Mouse (Mus musculus): ENCODE measurements around the gene Rnf141.

Rnf141 gene

DNA sequence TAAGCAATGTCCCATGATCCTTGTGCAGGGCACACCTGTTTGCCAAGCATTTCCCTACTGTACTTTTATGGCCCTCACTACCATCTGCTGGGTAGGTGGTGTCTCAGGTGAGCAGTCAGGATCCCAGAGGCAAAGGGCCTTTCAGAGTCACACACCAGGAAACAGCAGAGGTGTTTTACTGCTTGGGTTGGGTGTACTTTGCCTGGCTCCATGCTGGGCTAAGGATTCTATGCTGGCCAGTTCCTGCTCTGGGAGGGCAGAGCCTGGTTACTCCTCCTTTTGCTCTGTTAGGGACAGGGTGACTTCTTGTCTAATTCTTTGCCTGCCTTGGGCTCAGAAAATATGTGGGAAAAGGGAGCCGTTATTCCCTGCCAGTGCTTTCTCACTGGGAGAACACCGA lies 51.4 kb downstream of the Rnf141 start:
- no peak for DNase-seq

DNA sequence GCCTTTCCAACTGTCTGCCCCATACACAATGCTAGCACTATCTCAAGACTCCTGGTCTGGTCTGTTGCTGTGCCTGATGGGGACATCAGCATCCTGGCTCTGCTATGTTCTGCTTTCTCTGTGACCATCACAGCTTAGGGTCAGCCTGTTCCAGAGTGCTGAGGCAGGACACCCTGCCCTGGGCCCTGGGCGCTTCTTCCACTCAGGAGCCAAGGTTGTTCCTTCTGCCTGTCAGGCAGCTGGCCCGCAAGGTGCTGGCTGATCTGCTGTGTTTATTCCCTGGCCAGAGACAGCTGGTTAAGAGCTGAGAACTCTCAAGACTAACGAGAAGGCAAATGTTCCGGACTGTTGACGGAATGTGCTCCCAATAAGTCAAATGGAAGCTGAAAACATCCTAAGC lies 52.1 kb downstream of the Rnf141 start:
- no peak for DNase-seq

DNA sequence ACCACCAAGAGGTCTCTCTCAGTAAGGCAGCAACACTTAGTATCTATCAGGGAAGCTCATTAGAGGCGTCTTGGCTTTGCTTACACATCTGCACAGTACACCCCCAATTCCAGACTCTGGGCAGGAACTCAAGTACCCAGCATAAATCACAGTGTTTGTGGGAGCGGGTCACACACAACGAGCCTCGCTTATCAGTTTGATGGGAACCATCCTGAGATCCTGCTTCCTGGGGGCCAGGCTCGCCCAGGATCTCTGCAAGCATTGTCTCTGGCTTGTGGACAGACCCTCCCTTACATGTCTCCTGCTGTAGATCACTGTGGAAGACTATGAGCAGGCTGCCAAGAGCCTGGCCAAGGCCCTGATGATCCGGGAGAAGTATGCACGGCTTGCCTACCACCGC lies 53.4 kb downstream of the Rnf141 start:
- no peak for DNase-seq

DNA sequence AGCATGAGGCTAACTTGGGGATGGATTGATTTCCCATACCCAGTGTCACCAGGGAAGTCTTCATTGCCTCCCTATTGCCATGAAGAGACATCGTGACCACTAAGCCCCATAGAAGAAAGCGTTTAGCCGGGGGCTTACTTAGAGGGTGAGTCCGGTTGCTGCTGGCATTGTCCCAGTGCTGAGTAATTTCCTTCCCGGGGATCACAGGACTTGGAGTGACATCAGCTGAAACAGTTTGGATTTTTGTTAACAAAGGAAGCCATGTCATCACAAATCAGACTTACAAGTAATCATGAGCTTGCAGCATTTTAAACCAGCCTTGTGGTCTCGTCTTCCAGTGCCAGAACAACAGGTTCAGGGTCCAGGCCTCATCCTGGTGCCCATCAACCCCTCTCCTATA lies 56.9 kb downstream of the Rnf141 start:
- DNase-seq: peak; percentile 70 to 72

DNA sequence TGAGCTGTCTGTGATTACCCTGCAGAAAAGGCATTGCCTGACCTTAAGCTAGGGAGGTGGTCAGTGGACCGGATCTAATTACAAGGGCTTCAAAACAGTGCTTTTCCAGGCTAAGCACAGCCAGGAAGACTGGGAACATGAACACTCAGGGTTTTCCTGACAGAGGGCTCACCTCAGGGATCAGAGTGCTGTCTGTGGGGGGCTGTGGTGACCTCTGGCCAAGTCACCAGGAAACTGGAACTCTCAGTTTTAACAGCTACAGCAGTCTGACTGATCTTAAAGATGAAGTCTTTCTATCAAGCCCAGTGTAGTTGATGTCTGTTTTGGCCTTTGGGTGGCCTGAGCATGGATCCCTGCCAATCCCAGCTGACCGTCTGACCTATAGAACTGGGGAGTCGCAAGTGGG lies 58.5 kb downstream of the Rnf141 start:
- no peak for DNase-seq

DNA sequence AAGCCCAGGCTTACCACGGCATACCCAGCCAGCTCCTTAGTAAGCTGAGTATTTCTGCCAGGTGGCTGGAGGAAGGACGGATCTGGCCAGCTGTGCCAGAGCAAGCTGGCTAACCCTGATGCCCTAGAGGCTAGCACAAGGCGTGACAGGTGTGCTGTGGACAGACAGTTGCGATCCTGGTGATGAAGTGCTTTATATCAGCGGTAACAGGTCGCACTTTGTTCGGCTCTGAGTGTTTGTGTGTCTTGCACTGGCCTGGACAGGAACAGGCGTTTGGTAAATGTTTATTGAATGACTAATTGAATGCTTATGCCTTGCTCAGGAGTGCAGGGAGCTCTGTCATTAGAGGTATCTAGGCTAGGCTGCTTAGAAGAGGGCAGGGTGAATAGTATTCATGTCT lies 59.3 kb downstream of the Rnf141 start:
- DNase-seq: no peak

DNA sequence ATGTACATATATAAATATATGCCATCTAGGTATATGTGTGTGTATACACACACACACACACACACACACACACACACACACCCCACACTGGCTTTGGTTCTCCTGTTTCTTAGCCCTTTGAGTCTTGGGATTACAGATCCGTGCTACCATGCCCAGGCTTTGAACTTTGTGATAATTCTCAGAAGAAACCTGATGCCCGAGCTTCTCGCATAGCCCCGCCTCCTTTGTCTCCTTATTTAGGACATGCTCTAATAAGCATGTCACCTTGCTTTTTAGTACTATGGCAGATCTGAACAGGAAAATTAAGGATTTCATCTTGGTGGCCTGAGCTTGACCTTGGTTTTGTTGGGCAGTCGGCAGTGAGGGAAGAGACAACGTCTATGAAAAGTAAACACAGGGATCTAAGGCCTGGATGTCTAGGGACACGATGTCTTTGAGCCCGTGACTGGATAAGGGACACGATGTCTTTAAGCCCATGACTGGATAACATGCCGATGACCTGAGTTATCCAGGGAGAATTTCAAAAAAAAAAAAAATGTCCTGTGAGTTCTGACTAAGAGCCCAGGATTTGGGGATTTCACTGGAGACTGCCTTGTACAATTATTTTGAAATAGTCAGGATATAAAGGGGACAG lies 61.3 kb downstream of the Rnf141 start:
- no peak for DNase-seq

DNA sequence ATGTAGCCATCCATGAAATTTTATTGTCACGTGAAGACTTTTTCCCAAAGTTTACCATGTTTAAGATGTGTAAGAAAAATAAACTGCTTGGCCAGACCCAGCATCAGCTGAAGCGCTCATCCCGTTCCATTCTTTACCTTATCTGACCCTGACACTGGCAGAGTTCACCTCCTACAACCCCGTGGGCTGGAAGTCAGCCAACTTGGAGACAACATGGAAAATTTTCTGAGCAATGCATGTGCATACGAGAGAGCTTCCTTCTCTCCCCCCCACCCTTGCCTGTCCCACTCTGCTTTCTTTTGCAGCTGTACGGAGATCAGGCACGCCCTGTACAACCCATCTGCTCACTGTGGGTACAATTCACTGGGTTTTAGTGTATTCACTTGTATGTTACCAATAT lies 62.1 kb downstream of the Rnf141 start:
- peak in 1 of 2 experiments; percentile 40 for DNase-seq

DNA sequence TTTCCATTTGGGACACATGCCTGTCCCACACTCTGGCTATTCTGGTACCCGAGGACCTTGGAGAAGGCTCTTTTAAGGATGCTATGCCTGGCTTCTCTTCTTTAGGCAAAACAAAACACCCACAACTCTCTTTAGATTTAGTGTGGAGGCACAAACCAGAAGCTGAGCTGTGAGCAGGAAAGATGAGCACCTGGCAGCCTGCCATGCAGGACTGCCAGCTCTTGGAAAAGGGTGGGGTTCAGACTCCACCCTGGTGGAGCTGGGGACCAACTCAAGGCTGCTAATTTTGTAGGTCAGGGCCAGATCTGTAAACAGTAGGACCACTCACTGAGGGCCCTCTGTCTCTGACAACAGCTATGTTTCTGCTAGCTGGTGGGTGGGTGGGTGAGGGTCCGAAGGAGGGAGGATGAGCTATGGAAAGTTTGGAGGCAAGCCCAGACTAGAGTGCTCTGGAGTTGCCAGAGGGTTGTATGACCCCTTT lies 63.0 kb downstream of the Rnf141 start:
- peak in 1 of 2 experiments; percentile 48 for DNase-seq

DNA sequence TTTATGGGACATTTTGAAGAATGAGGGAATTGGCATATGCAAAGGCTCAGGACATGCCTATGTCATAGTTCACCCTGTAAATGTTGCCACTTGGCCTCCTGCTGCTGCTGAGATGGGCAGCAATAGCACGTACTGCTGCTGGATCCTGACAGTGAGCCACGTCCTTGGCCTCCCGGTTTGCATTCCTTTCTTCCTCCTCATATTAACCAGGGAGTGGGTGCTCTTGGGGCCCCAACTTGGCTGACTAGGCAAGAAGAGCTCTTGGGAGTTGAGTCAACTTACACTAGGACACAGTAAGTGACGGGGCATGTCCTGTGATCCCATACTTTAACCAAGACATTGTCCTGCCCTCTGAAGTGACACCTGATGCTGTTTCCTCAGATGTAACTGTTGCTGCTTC lies 63.7 kb downstream of the Rnf141 start:
- no peak for DNase-seq

DNA sequence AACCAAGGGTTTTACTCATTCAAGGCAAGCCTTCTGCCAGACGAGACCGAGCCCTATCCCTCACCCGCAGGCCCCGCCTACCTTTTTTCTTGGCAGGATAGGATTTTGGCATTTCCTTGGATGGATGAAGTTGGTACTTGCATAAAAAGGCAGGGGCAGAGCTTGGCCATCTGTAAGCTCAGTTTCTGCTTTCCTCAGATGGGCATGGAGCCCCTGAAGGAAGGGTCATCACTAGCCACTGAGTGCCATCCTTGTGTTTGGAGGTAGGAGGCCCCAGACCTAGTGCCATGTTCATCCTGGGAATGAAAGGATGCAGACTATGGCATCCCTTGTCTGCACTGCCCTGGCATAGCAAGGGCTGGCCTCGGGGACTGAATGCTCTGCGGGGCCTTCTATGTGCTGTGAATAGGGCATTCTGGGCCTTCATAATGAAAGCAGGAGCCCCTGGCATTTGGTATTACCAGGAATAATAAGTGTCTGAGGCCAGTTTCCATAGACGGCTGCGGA lies 64.6 kb downstream of the Rnf141 start:
- DNase-seq: no peak

DNA sequence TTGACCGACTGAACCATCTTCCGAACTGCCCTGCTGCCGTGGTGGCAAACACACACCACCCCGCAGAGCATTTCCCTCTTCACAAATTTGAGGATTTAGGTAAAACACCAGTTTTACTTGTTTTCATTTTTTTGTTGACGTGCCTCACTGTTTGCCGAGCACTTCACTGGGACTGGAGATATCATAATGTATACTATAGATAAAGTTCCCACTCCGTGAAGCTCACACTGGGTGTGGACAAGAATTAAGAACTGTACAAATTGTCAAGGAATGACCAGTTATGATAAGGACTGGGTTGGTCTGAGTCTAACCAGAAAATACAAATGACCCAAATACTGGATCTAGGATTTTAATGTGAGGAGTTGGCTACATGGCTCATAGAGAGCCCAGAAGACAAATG lies 65.3 kb downstream of the Rnf141 start:
- DNase-seq: no peak

DNA sequence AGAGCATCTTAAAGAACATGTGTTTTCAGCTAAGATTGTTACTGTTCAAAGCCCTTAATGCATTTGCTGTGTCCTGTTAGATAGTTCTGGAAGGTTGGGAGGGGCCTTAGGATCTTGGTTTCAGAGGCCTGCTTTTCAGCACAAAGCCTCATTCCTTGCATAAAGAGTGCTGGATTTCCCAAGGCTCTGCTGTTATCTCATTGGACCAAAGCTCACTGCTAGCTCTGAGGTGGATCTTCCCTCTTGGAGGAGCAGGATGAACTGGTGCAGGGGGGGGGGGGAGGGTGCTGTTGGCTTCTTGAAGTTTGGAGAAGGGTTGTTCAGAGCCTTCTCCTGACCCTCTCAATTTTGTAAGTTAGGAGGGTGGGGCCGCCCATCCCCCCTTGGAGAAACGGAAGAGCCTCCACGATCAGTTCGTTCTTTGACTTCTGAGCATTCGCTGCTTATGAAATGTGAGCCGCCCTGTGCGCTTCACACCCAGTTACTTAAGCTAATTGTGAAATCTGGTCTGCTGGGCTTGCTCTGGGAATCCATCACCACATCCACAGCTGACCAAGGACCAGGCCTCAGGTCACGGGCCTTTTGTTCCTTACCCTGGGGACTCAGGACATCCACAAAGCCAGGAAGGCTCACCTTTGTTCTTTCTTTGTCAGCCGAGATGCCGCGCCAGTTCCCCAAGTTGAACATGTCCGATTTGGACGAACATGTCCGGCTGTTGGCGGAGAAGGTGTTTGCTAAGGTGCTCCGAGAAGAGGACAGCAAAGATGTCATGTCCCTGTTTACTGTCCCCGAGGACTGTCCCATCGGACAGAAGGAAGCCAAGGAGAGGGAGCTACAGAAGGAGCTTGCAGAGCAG lies 66.9 kb downstream of the Rnf141 start:
- DNase-seq: peak in 1 of 2 experiments; percentile 43

DNA sequence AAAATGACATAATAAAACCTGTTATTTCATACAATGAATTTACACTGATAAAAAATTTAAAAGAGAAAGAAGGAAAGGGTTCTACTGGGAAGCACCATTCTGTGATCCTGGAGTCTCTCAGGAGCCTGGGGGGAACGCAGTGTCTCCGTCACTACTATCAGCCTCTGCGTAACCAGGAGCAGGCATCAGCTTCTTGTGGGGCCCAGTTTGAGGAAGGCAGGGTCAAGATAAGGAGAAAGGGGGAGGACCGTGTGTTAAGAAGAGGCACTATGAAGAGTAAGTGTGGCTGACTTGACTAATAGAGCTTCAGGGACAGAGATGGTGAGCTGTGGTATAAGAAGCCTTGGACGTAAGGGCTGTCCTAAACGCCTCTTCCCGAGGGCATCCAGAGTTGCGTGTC lies 69.6 kb downstream of the Rnf141 start:
- DNase-seq: no peak

DNA sequence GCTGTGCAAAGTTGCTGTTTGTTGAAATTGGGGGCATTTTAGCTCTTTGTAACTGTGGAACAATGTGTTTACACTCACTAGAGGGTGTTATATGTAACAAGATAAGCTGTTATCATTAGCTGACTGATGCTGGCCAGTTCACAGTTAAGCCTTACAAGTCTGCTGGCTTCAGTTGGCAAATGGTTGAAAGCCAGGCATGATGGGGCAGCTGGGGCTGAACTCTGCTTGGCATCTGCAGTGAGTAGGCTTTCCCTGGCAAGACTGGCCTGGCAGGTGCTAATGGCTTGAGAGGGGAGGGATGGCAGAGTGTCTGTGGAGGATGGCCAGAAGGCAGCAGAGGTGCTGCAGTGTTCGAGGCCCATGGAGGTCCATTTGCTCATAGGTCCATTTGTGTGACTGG lies 70.2 kb downstream of the Rnf141 start:
- DNase-seq: no peak

DNA sequence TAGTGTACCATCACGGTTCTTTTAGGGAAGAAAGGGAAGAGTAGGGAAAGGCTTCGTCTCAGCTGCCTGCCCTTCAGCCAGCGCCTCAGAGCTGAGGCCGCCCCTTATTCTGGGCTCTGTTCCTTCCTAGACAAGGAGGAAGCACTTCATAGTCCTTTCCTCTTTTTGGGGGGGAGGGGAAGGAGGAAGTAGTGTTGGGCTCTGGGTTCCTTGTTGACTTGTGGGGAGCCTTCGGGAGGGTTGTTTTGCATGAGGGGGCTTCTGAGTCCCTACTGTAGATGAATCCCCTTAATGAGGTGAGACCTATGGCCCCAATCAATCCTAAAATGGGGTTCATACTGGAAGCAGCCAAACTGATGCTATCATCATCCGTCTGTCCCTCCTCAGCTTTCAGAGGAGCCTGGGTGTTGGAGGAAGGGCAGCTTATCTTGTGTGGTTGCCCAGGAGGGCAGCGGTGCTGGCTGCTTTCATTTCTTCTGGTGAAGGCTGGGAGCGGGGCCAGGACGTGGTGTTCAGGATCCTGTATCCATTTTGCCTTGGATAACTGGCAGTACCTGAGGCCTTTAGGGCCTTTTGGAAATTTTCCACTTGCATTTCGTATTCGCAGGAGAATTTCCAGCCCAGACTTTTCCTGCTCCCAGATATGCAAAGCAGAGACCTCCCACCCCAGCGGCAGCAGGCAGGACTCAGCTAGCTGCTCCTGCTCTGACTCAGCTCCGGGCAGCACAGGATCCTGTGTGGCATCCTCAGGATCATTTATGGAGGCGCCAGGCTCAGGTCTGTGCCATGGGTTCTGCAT lies 70.9 kb downstream of the Rnf141 start:
- DNase-seq: peak in 1 of 2 experiments; percentile 52

DNA sequence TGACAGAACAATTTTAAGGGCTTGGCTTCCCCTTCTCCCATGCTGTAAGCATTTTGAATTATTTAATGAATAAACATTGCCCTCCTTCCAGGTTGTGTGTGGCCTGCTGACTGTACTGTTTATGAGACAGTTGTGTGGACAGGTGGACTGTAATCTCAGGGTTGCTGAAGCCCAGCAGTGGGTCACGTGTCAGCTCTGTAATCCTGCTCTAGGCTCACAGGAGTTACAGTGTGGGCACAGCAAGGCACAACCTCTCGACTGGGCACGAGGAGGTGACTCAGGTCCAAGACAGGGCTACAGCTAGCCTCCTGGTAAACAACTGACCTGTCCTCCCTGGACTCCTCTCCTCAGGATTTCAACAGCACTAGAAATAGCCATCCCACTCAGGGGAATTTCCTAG lies 71.9 kb downstream of the Rnf141 start:
- no peak for DNase-seq

DNA sequence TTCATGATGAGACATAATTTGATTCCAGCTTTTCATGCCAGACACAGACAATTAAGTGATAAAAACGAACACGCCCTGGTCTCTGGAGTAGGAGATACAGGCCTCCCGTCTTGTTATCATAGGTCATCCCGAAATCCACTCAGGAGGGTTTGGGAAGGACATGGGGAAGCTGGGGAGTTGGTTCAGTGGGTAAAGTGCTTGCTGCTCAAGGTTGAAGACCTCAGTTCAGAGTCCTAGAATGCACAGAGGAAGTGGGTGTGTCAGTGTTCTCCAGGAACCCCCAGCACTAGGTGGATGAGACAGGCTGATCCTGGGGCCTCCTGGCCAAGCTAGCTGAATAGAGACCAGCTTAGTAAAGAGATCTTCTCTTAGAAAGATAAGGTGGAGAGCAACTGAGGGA lies 73.3 kb downstream of the Rnf141 start:
- DNase-seq: no peak

DNA sequence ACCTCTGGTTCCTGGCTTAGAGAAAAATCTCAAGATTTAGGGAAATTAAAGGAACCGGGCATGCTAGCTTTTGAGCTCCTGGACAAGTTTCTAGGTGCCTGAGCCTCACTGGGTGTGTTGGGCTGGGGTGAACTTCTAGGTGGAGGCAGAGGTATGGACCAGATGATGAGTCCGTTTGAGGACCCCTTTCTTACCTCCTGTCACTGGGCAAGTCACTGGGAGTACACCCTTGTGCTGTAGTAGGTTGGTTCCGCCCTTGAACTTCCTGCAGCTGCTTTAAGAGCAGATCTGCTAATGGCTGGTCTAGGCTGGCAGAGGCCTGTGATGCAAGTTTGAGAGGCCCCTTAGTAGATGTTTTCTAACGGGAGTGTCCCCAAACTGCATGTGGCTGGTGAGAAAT lies 75.2 kb downstream of the Rnf141 start:
- DNase-seq: peak; percentile 54 to 56

DNA sequence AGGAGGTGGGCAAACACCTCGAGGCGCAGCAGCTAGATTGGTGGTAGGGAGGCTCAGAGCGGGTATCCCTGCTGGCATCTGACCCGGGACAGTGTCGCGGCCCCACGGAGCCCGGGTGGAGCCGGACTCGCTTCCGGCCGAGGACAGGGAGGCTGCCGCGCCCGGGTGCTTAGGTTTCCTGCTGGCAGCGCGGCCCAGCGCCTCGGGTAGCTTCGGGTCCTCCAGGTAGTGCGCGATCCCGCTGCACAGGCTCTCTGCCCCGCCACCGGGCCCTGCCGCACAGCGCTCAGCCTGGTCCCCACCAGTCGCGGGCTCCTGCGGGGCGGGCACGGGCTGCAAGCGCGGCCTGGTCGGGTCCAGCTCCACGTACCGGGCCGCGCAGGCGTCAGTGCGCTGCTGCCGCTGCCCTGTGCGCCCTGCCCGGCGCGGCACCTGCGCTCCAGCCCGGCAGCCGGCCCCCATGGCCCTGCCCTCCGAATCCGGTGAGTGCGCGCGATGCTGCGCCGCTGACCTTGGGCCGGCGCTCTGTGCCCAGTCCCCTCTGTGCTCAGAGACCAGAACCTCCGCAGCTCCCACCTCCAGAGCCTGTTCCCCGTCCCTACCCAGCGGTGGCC lies 75.7 kb downstream of the Rnf141 start:
- DNase-seq: peak; percentile 67

DNA sequence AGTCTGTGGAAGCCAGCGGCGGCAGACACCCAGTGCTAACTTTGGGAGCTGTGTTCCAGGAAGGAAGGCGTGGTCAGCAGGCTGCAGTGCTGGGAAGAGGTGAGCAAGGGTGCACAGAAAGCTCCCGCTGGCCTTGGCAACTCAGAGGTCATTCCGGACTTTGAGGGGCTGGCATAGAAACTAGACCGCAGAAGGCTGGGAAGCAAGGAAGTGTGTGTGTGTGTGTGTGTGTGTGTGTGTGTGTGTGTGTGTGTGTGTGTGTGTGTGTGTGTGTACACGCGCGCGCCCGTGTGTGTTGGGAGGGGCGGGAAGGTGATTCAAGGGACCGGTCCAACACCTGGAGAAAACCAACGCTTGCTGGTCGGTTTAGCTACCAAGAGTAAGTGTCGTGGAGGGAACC lies 76.3 kb downstream of the Rnf141 start, which contains the start of gene Ampd3:
Gene Ampd3 (plus strand): TSS at position 206 of the 400 bp plus-strand sequence.
- peak in 1 of 2 experiments; percentile 16 for DNase-seq

DNA sequence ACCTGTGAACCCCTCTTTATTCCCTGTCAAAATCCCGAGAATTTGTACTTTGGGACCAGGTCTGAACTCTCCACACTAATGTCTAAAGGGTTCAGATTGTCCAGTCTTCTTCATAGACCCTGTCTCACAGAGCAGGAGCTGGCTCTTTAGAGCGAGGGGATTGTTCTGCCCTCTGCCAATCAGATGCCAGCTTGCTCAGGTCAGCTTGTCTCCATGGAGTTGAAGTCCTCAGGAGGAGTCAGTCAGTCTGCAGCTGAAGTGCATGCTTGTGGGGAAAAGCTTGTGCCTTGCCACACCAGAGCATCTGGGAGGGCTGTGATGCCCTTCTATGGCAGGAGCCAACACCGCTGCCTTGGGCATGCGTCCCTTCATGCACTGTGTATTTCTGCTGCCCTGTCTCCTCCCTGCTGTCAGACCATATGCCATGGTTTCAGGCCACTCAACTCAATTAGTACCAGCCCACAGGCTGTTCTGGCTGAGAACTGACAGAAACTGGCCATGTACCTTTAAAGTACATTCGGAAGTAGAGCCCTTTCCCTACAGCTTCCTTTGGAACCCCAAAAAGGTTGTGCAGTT lies 81.6 kb downstream of the Rnf141 start:
- no peak for DNase-seq

Data from lung, postnatal 4 days (tissue).